Mouse (Mus musculus): ENCODE data around the gene Gfod1. TPM values are rescaled to one million over a fixed set of nuclear protein-coding genes. Genes with fewer than 3 reads are reported as not detected.

Gfod1 gene
- polyA plus RNA-seq, 1 experiment from 2014 or later = 1.8 TPM

- Histone ChIP-seq H3K4me1 (ENCODE audit: control insufficient read depth, insufficient read depth, low read length) (peaks cover 5% of the 10 kb centered on the region; the same call in 1 of the 2 replicates), H3K9me3 (ENCODE audit: control insufficient read depth, low read length) (no peaks in the 10 kb centered on the region), H3K36me3 (ENCODE audit: control insufficient read depth, insufficient read depth, low read length) (no peaks in the 10 kb centered on the region), H3K4me3 (ENCODE audit: low read depth, low read length) (no peak overlapping the region), H3K27me3 (replicated peaks; ENCODE audit: control insufficient read depth, insufficient read depth, low read length) (no peaks in the 10 kb centered on the region), H3K4me2 (ENCODE audit: low read depth, low read length) (no peak overlapping the region), H3K27ac (replicated peaks; ENCODE audit: low read depth, low read length) (no peak overlapping the region), H3K9ac (ENCODE audit: low read depth, low read length) (no peak overlapping the region)
- DNase-seq (ENCODE audit: low spot score) (no peak), ATAC-seq (ENCODE audit: low read depth) (no peak)
- 54% methylated on average over 4 of the region's 4 CpGs for WGBS
Measured at GRCm38 (mm10) chr13:43218284-43218683, 85.7 kb downstream of the Gfod1 start.

- no peaks in the 10 kb centered on the region for H3K27me3 ChIP-seq (replicated peaks; ENCODE audit: control insufficient read depth, insufficient read depth, low read length)
- 64% methylated on average over 4 of the region's 4 CpGs for WGBS
- ATAC-seq (ENCODE audit: low read depth) = no peak
- no peak overlapping the region for H3K9ac ChIP-seq (ENCODE audit: low read depth, low read length)
- H3K27ac ChIP-seq (replicated peaks; ENCODE audit: low read depth, low read length) = no peak overlapping the region; the same call in 1 of the 2 replicates
- H3K4me1 ChIP-seq (ENCODE audit: control insufficient read depth, insufficient read depth, low read length) = peaks cover 5% of the 10 kb centered on the region; the same call in 1 of the 2 replicates
- no peaks in the 10 kb centered on the region for H3K36me3 ChIP-seq (ENCODE audit: control insufficient read depth, insufficient read depth, low read length)
- H3K9me3 ChIP-seq (ENCODE audit: control insufficient read depth, low read length) = no peaks in the 10 kb centered on the region
- no peak for DNase-seq (ENCODE audit: low spot score)
- no peak overlapping the region for H3K4me3 ChIP-seq (ENCODE audit: low read depth, low read length)
- H3K4me2 ChIP-seq (ENCODE audit: low read depth, low read length) = no peak overlapping the region
Measured at GRCm38 (mm10) chr13:43217686-43218085, 86.3 kb downstream of the Gfod1 start.

GRCm38 (mm10) chr13:43217059-43217458 is 86.9 kb downstream of the Gfod1 start:
- Histone ChIP-seq H3K4me2 (ENCODE audit: low read depth, low read length) (no peak overlapping the region), H3K4me1 (ENCODE audit: control insufficient read depth, insufficient read depth, low read length) (peaks cover 5% of the 10 kb centered on the region; the same call in 1 of the 2 replicates), H3K27ac (replicated peaks; ENCODE audit: low read depth, low read length) (no peak overlapping the region), H3K4me3 (ENCODE audit: low read depth, low read length) (no peak overlapping the region), H3K9me3 (ENCODE audit: control insufficient read depth, low read length) (no peaks in the 10 kb centered on the region), H3K36me3 (ENCODE audit: control insufficient read depth, insufficient read depth, low read length) (no peaks in the 10 kb centered on the region), H3K27me3 (replicated peaks; ENCODE audit: control insufficient read depth, insufficient read depth, low read length) (no peaks in the 10 kb centered on the region), H3K9ac (ENCODE audit: low read depth, low read length) (no peak overlapping the region)
- WGBS = 85% methylated on average over 8 of the region's 8 CpGs
- ATAC-seq (ENCODE audit: low read depth) (no peak), DNase-seq (ENCODE audit: low spot score) (no peak)

GRCm38 (mm10) chr13:43215994-43216706 is 87.8 kb downstream of the Gfod1 start:
- H3K4me1 ChIP-seq (ENCODE audit: control insufficient read depth, insufficient read depth, low read length) = peaks cover 5% of the 10 kb centered on the region; the same call in 1 of the 2 replicates
- ATAC-seq (ENCODE audit: low read depth) = no peak
- H3K4me3 ChIP-seq (ENCODE audit: low read depth, low read length) = no peak overlapping the region
- no peak overlapping the region for H3K27ac ChIP-seq (replicated peaks; ENCODE audit: low read depth, low read length)
- no peak overlapping the region for H3K9ac ChIP-seq (ENCODE audit: low read depth, low read length)
- DNase-seq (ENCODE audit: low spot score) = no peak
- H3K9me3 ChIP-seq (ENCODE audit: control insufficient read depth, low read length) = no peaks in the 10 kb centered on the region
- 75% methylated on average over 9 of the region's 9 CpGs for WGBS
- H3K36me3 ChIP-seq (ENCODE audit: control insufficient read depth, insufficient read depth, low read length) = no peaks in the 10 kb centered on the region
- no peaks in the 10 kb centered on the region for H3K27me3 ChIP-seq (replicated peaks; ENCODE audit: control insufficient read depth, insufficient read depth, low read length)
- no peak overlapping the region for H3K4me2 ChIP-seq (ENCODE audit: low read depth, low read length)

- 19% methylated on average over 18 of the region's 19 CpGs for WGBS
- Histone ChIP-seq H3K27ac (replicated peaks; ENCODE audit: low read depth, low read length) (no peak overlapping the region), H3K27me3 (replicated peaks; ENCODE audit: control insufficient read depth, insufficient read depth, low read length) (no peaks in the 10 kb centered on the region), H3K9ac (ENCODE audit: low read depth, low read length) (no peak overlapping the region), H3K4me2 (ENCODE audit: low read depth, low read length) (0 out of 2 replicates have a peak overlapping the region, but pooled peaks have one; percentile 26), H3K9me3 (ENCODE audit: control insufficient read depth, low read length) (no peaks in the 10 kb centered on the region), H3K4me3 (ENCODE audit: low read depth, low read length) (no peak overlapping the region), H3K36me3 (ENCODE audit: control insufficient read depth, insufficient read depth, low read length) (no peaks in the 10 kb centered on the region), H3K4me1 (ENCODE audit: control insufficient read depth, insufficient read depth, low read length) (peaks cover 5% of the 10 kb centered on the region; the same call in 1 of the 2 replicates)
- peak; percentile 73 for ATAC-seq (ENCODE audit: low read depth)
- no peak for DNase-seq (ENCODE audit: low spot score)
Measured at GRCm38 (mm10) chr13:43215144-43215993, 88.6 kb downstream of the Gfod1 start.

DNA sequence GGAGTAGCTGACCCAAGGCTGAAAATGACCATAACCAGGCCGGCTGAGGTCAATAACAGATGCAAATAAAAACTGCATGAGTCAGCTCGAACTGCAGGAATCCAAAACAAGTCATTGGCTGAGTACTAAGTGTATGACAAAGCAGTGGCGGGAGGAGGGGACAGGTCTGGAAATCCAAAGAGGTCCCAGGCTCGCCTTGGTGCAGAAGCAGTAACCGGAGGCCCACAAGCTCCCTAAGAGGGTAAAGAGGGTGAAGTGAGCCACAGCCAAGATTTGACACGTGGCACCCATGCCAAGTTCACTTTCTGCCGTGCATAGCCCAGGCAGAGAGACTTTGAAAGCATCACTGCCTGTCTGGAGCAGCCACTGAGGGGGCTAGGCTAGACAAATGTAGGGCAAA is 91.6 kb downstream of the Gfod1 start:
- Histone ChIP-seq H3K27me3 (replicated peaks; ENCODE audit: control insufficient read depth, insufficient read depth, low read length) (no peaks in the 10 kb centered on the region), H3K4me1 (ENCODE audit: control insufficient read depth, insufficient read depth, low read length) (no peaks in the 10 kb centered on the region), H3K9me3 (ENCODE audit: control insufficient read depth, low read length) (no peaks in the 10 kb centered on the region), H3K36me3 (ENCODE audit: control insufficient read depth, insufficient read depth, low read length) (no peaks in the 10 kb centered on the region), H3K27ac (replicated peaks; ENCODE audit: low read depth, low read length) (no peak overlapping the region), H3K9ac (ENCODE audit: low read depth, low read length) (no peak overlapping the region), H3K4me2 (ENCODE audit: low read depth, low read length) (no peak overlapping the region), H3K4me3 (ENCODE audit: low read depth, low read length) (no peak overlapping the region)
- WGBS = 51% methylated on average over 7 of the region's 7 CpGs
- ATAC-seq (ENCODE audit: low read depth) (no peak), DNase-seq (ENCODE audit: low spot score) (no peak)

DNA sequence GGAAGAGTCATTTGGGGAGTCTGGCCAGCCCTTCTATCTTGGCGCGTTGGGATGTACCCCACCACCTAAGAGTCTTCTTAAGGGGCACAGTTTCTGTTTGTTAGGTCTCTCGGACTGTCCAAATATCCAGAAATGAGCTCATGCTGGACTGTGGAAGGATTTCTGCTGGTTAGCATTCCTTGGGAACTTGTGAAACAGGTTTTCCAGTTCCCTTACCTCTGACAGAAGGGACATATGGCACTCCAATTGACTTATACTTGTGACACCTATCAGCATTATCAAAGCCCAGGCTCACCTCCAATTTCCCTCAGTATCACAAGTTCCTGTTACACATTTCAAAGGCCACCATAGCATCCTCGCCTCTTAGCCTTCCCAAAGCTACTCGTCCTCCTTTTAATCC is 93.0 kb downstream of the Gfod1 start:
- Histone ChIP-seq H3K4me1 (ENCODE audit: control insufficient read depth, insufficient read depth, low read length) (no peaks in the 10 kb centered on the region), H3K9ac (ENCODE audit: low read depth, low read length) (no peak overlapping the region)
- no peak for ATAC-seq (ENCODE audit: low read depth)

DNA sequence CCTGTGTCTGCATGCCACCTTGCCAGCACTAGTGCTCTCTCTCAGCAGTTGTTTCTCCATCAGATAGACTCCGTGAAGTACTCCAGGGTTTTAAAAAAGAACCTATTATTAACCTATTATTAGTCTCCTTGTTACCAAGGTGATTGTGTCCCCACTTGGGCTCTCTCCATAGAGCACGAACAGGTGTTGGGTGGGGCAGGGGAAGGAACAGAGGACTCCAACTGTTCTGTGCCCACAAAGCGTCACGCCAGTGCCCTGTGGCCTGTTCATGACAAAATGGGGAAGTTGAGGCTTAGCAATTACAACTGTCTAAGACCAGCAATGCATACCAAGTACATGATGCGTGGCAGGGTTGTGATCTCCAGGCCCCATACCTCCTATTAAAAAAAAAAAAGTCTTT is 94.4 kb downstream of the Gfod1 start:
- no peaks in the 10 kb centered on the region for H3K4me1 ChIP-seq (ENCODE audit: control insufficient read depth, insufficient read depth, low read length)
- H3K36me3 ChIP-seq (ENCODE audit: control insufficient read depth, insufficient read depth, low read length) = no peaks in the 10 kb centered on the region
- H3K4me3 ChIP-seq (ENCODE audit: low read depth, low read length) = no peak overlapping the region
- H3K4me2 ChIP-seq (ENCODE audit: low read depth, low read length) = no peak overlapping the region
- H3K9me3 ChIP-seq (ENCODE audit: control insufficient read depth, low read length) = no peaks in the 10 kb centered on the region
- ATAC-seq (ENCODE audit: low read depth) = peak; percentile 67
- no peak for DNase-seq (ENCODE audit: low spot score)
- H3K27me3 ChIP-seq (replicated peaks; ENCODE audit: control insufficient read depth, insufficient read depth, low read length) = no peaks in the 10 kb centered on the region
- H3K27ac ChIP-seq (replicated peaks; ENCODE audit: low read depth, low read length) = no peak overlapping the region
- WGBS = 73% methylated on average over 5 of the region's 5 CpGs
- no peak overlapping the region for H3K9ac ChIP-seq (ENCODE audit: low read depth, low read length)

More for the DNA sequence above, 93.0 kb downstream of the Gfod1 start:
- Histone ChIP-seq H3K27ac (replicated peaks; ENCODE audit: low read depth, low read length) (no peak overlapping the region), H3K4me3 (ENCODE audit: low read depth, low read length) (no peak overlapping the region), H3K27me3 (replicated peaks; ENCODE audit: control insufficient read depth, insufficient read depth, low read length) (no peaks in the 10 kb centered on the region), H3K4me2 (ENCODE audit: low read depth, low read length) (no peak overlapping the region), H3K36me3 (ENCODE audit: control insufficient read depth, insufficient read depth, low read length) (no peaks in the 10 kb centered on the region), H3K9me3 (ENCODE audit: control insufficient read depth, low read length) (no peaks in the 10 kb centered on the region)
- 85% methylated on average over 5 of the region's 5 CpGs for WGBS
- no peak for DNase-seq (ENCODE audit: low spot score)
